Mouse (Mus musculus): ENCODE measurements around the gene Zfyve26. TPM values are rescaled to one million over a fixed set of nuclear protein-coding genes. Genes with fewer than 3 reads are reported as not detected.
"Not testable (repeated sequence)": the region's sequence is repeated elsewhere in the genome, so short reads cannot be mapped to it uniquely, and the experiment has no call there.

Gene Zfyve26
- 10 to 100 TPM; 14.4 to 14.8 TPM for total RNA-seq (2021)
- long read RNA-seq, experiment 1, full-length matches to known transcripts = 1 of 4 reads
- long read RNA-seq, experiment 1, partial matches to known transcripts = 3 of 4 reads
- long read RNA-seq, experiment 1, other reads (novel, unspliced or antisense) = 0 of 4 reads
- long read RNA-seq, experiment 2, full-length matches to known transcripts = 1 of 5 reads
- long read RNA-seq, experiment 2, partial matches to known transcripts = 4 of 5 reads
- long read RNA-seq, experiment 2, other reads (novel, unspliced or antisense) = 0 of 5 reads

GRCm38 (mm10) chr12:79296126-79296816 is at the start of gene Zfyve26:
Gene Zfyve26 (minus strand): TSS chr12:79296304.
- peak; percentile 95 for DNase-seq
- peak; percentile 25; the same call in 1 of the 2 replicates for TF ChIP-seq CTCF (IDR thresholded peaks at IDR 0.05)
- intact Hi-C loops (cut with DNase I) = no loop called here
- Histone ChIP-seq H3K27ac (peak within 1 kb of the TSS; percentile 91), H3K4me3 (peak within 1 kb of the TSS; percentile 95)

GRCm38 (mm10) chr12:79341291-79341845 is 45.3 kb upstream of the Zfyve26 start:
- intact Hi-C loops (cut with DNase I) = no loop called here
- H3K4me3 ChIP-seq = no peak overlapping the region
- no peak for TF ChIP-seq CTCF (IDR thresholded peaks at IDR 0.05)
- DNase-seq = no peak
- H3K27ac ChIP-seq = no peak overlapping the region

DNA sequence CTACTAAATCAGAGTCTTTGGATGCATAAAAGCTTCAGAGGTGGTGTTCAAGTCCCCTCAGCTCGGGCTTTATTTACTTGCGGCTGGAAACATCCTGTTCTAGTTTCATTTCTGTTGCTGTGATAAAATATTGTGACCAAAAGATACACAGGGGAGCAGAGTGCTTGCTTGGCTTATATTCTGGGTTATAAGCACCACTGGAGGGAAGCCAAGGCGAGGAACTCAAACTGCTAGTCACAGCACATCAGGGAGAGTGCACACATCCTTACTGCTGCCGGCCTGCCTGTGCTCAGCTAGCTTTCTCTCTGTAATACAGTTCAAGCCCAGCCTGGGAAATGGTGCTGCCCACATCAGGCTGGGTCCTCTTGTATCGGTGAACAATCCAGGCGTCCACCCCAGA is 44.4 kb upstream of the Zfyve26 start:
- Histone ChIP-seq H3K4me3 (no peak overlapping the region), H3K27ac (no peak overlapping the region)
- intact Hi-C loops (cut with DNase I) = no loop called here
- DNase-seq = no peak
- TF ChIP-seq CTCF (IDR thresholded peaks at IDR 0.05) = no peak

GRCm38 (mm10) chr12:79338791-79339190 is 42.7 kb upstream of the Zfyve26 start:
- Histone ChIP-seq H3K4me3 (no peak overlapping the region), H3K27ac (no peak overlapping the region)
- DNase-seq = no peak
- TF ChIP-seq CTCF (IDR thresholded peaks at IDR 0.05) = no peak
- intact Hi-C loops (cut with DNase I) = no loop called here

DNA sequence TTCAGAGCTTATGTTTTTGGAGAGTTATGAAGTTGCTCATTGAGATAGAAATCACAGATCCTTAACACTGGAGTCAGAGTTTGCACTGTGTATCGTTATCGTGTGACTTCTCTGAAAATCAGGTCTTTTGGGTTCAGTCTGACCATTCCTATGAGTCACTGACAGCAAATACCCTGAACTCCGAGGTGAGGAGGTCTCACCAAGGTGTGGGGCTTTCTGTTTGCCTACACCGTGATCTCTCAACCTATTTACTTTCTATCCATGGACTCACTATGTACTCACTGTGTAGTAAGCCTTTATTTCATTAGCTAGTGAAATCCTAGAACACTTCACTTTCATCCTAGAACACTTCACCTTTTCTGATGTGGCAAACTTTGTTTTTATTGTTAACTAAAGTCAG is 35.6 kb upstream of the Zfyve26 start:
- no peak for DNase-seq
- intact Hi-C loops (cut with DNase I) = no loop called here
- no peak overlapping the region for H3K4me3 ChIP-seq
- no peak overlapping the region for H3K27ac ChIP-seq
- TF ChIP-seq CTCF (IDR thresholded peaks at IDR 0.05) = no peak

DNA sequence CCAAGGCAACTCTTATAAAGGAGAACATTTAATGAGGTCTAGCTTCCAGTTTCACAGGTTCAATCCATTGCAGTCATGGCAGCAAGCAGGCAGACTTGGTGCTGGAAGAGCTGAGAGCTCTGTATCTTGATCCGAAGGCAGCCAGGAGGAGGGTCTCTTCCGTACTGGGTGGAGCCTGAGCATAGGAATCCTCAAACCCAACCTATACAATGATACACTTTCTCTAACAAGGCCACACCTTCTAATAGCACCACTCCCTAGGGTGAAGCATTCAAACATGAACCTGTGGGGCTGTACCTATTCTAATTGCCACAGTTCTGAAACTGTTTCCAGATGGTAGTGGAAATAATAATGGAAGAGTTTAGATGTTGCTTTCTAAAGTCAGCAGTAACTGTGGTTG is 34.5 kb upstream of the Zfyve26 start:
- intact Hi-C loops (cut with DNase I) = no loop called here
- DNase-seq = no peak
- TF ChIP-seq CTCF (IDR thresholded peaks at IDR 0.05) = no peak
- H3K4me3 ChIP-seq = no peak overlapping the region
- H3K27ac ChIP-seq = no peak overlapping the region

DNA sequence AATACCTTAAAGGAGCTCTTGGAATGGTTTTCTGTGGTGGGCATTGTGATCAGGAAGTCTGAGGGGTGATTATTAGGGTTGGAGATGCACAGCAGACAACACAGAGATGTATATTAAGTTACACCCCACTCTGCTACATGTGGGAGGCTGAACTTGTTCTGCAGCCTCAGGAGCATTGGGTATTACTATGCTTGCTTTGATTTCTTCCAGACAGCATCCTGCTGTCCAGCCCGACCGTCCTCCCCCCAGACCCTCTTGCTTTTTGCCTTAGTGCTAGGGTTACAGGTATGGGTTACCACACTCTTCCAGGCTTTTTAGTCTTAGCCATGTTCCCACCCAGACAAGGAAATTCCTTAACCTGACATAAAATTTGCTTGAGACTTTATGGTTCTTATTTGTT is 31.8 kb upstream of the Zfyve26 start:
- no peak overlapping the region for H3K4me3 ChIP-seq
- H3K27ac ChIP-seq = no peak overlapping the region
- intact Hi-C loops (cut with DNase I) = no loop called here
- no peak for TF ChIP-seq CTCF (IDR thresholded peaks at IDR 0.05)
- no peak for DNase-seq

DNA sequence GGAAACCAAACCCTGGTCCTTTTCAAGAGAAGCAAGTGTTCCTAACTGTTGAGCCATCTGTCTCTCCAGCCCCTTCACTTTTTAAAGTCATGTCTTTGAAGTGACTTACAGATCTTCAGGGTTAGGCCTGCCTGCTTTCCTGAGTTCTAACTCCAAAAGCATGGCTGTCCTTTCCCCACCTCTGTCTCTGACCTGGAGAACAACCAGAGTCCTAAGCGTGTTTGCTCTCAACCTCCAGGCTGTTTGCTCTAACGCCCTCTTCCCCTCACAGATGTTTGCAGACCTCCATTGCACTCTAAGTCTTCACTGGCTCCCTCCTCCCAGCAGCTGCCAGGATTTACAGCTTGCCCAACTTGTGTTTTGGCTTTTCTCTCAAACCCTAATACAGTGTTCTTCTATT is 30.6 kb upstream of the Zfyve26 start:
- H3K27ac ChIP-seq = no peak overlapping the region
- intact Hi-C loops (cut with DNase I) = no loop called here
- DNase-seq = no peak
- H3K4me3 ChIP-seq = no peak overlapping the region
- TF ChIP-seq CTCF (IDR thresholded peaks at IDR 0.05) = no peak

DNA sequence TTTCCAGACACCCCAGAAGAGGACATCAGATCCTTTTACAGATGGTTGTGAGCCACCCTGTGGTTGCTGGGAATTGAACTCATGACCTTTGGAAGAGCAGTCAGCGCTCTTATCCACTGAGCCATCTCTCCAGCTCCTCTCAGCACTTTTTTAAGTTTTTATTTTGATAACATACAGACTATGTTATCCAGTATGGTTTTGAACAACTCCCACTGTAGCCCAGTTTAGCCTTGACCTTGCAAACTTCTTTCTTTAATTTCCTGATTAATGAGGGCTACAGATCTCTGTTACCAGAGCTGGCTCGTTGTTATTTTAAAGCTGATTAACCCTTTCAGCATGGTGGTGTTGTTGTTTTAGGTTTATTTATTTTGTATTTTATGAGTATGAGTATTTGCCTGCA is 30.1 kb upstream of the Zfyve26 start:
- no peak for TF ChIP-seq CTCF (IDR thresholded peaks at IDR 0.05)
- no peak for DNase-seq
- Histone ChIP-seq H3K27ac (no peak overlapping the region), H3K4me3 (no peak overlapping the region)
- intact Hi-C loops (cut with DNase I) = no loop called here

GRCm38 (mm10) chr12:79322539-79322938 is 26.4 kb upstream of the Zfyve26 start:
- H3K4me3 ChIP-seq; H3K27ac ChIP-seq; intact Hi-C loops (cut with DNase I); DNase-seq: not testable (repeated sequence)
- peak; percentile 67 for TF ChIP-seq CTCF (IDR thresholded peaks at IDR 0.05)

- H3K27ac ChIP-seq = no peak overlapping the region
- H3K4me3 ChIP-seq = no peak overlapping the region
- intact Hi-C loops (cut with DNase I) = no loop called here
- DNase-seq = no peak
- no peak for TF ChIP-seq CTCF (IDR thresholded peaks at IDR 0.05)
Observed at GRCm38 (mm10) chr12:79320895-79321294, 24.8 kb upstream of the Zfyve26 start.

DNA sequence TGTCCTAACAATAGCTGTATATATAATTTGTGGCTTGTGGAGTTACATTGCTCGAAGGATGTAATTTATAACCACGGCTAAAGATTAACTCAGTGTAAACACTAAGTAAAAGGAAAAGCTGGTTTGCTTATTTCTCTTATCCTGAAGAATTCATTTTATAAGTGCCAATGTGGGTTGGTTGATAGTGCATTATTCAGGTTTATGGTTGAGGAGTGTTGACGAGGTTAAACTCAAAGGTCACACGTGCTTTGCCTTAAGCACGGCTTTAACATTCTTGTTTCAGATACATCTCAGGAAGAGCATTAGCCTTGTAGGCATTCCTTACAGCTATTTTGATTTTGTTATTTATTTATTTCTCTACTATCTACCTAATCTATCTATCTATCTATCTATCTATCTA is 21.2 kb upstream of the Zfyve26 start:
- intact Hi-C loops (cut with DNase I) = no loop called here
- H3K4me3 ChIP-seq = no peak overlapping the region
- no peak for DNase-seq
- no peak for TF ChIP-seq CTCF (IDR thresholded peaks at IDR 0.05)
- H3K27ac ChIP-seq = no peak overlapping the region

DNA sequence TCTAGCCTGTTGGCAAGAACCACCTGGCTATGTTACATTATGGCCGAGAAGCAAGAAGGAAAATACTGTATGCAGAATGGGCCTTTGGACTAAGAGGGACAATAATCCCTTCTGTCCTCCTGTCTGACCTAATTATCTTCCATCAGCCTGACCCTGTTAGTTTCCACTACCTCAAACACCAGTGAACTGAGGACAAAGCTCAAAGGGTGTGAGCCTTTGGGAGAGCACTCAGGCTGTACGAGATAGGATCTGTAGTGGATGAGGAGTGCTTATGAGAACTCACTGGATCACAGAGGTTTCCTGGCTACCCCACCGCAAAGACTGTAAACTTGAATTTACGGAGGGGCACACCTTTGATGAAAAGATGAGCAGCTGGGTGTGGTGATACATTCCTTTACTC is 17.6 kb upstream of the Zfyve26 start:
- TF ChIP-seq CTCF (IDR thresholded peaks at IDR 0.05) = no peak
- no peak overlapping the region for H3K27ac ChIP-seq
- no peak for DNase-seq
- no peak overlapping the region for H3K4me3 ChIP-seq
- intact Hi-C loops (cut with DNase I) = no loop called here

All from gastrocnemius, adult 2 months (tissue).